Mouse (Mus musculus): ENCODE measurements around the gene Slc25a21.

Gene Slc25a21

DNA sequence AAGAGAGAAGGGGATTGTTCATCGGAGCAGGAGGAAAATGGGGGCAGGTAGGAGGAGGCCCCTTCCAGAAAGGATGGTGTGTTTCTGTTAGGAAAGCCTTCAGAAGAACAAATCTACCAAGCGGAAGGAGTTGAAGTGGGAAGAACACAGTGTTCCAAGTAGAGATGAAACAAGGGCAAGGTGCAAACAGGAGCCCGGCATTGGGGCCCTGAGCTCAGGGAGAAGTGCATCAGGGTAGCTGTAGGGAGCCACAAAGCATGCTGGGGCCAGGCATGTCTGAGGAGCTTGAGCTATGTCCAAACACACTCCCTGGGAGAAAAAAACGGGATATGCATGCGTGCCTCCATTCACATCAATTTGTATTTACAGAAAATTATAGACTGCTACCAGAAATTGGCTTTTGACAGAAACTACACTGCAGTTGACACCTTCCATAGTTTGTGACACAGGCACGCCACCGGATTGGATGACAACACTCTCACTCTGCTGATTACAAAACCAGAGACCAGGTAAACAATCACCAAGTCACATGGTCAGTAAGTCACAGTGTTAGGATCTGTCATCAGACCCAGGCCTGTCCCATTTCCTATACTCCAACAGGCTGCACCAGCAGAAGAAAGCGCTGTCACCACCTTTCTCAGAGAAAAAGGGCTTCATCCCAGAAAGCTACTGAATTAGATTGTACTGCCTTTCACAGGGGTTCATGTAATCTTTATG lies 299.9 kb downstream of the Slc25a21 start:
- intact Hi-C loops (cut with DNase I): no loop called here

GRCm38 (mm10) chr12:56894963-56895362 lies 302.3 kb downstream of the Slc25a21 start:
- intact Hi-C loops (cut with DNase I): no loop called here

GRCm38 (mm10) chr12:56890891-56891726 lies 306.2 kb downstream of the Slc25a21 start:
- intact Hi-C loops (cut with DNase I): no loop called here

GRCm38 (mm10) chr12:56877796-56878195 lies 319.5 kb downstream of the Slc25a21 start:
- intact Hi-C loops (cut with DNase I): no loop called here

DNA sequence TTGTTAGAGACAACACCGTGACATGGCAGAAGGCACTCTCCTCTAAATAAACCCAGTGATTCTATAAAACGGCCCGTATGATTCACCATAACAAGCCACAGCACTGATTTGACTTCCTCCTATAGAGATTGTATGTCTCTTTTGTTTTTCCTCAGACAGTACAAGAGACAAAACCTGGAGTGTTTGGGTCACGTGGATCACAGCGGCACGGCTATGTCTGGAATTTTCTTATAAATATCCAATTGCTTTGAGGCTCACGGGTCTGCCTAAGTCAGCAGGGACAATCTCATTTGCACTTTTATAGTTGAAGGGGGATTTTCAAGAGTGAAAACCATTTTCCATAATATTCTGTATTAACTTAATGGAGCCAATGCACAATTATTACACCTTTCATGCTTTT lies 320.7 kb downstream of the Slc25a21 start:
- intact Hi-C loops (cut with DNase I): no loop called here

DNA sequence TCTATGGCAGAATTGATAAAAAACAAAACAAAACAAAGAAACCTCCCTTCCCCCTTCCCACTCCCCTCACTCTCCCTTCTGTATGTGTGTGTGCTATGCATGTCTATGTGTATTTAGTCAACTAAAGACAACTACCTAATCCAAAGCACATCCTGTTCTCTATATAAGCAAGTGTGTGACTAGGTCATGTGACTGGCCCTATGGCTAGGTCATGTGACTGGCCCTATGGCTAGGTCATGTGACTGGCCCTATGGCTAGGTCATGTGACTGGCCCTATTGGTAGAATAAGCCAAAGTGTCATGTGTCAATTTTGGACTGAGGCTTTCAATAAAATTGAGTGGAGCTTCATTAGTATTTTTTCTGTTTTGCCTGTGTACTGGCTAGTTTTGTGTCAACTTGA lies 324.1 kb downstream of the Slc25a21 start:
- intact Hi-C loops (cut with DNase I): no loop called here

DNA sequence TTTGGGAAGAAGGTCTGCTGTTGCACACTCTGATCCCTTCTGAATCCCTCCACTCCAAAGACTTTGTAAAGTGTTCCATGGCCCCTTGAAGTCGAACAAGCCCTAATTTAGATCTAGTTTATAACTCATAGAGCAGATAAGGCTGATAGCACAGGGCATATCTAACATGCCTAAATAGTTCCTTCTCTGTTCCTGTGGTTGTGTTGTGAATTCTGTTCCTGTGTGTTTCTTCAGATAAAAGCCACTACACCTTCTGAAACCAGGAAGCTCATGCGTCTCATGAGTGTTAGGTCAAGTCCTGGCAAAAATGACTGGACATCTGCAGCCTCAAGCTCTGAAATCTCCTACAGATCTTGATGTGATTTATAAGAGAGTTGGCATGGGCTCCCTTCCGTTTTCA lies 326.7 kb downstream of the Slc25a21 start:
- intact Hi-C loops (cut with DNase I): no loop called here

- intact Hi-C loops (cut with DNase I): no loop called here
Observed at GRCm38 (mm10) chr12:56863873-56864562, 333.3 kb downstream of the Slc25a21 start.

- intact Hi-C loops (cut with DNase I): no loop called here
Observed at GRCm38 (mm10) chr12:56852679-56853078, 344.6 kb downstream of the Slc25a21 start.

GRCm38 (mm10) chr12:56851464-56851863 lies 345.8 kb downstream of the Slc25a21 start:
- intact Hi-C loops (cut with DNase I): no loop called here

GRCm38 (mm10) chr12:56829945-56830344 lies 367.3 kb downstream of the Slc25a21 start:
- intact Hi-C loops (cut with DNase I): no loop called here

DNA sequence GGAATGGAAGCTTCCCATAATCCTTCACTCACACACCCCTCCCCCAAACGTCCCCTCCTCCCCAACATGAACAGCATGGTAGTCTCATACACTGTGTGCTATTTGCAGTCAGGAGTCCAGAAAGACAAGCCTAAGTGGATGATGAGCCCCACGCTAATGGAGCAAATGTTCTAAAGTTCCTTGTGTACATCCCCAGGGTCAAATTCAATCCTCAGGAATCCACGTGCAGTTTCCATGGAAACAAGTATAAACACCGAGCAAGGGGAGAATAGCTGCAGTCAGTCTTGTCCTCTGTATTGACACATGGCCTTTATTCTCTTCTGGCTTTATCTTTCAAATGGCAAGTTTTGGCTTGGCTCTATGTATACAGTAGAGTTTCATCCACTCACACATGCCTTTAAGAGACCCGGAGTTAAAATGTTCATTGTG lies 367.8 kb downstream of the Slc25a21 start:
- intact Hi-C loops (cut with DNase I): no loop called here

- intact Hi-C loops (cut with DNase I): no loop called here
Observed at GRCm38 (mm10) chr12:56827808-56828384, 369.4 kb downstream of the Slc25a21 start.

DNA sequence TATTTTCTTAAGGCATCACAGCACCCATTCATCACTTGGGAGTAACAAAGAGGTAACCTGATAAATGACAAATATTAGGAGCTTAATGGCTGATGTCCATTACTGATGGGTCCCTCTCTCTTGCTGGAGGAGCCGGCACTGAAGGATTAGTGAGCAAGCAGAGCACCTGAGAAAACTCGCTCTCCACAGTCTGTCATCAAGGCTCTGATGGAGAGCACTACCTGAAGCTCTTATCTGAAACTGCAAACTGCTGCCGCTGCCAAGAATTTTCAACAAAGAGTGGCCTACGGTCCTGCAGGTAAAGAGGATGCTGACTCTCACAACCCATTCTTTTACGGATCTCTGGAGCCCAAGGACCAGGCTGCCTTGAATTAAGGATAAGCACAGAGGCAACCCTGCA lies 372.6 kb downstream of the Slc25a21 start:
- intact Hi-C loops (cut with DNase I): no loop called here

DNA sequence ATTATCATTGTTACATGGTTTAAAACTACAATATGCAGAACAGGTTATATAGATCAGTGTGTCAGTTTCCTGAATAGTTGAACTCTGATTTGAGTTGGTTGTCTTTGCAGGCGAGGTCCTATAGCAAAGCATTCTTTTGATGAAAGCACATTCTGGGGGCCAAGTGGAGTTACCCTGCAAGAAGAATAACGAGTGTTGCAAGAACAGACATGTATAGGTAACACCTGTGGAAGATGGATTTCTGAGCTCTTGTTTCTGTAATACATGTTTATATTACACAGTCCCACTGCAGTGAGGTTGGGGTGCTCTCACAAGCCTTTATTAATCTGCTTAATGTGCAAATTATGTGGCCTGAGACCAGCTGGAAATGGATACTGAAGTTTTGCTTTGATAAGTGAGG lies 375.1 kb downstream of the Slc25a21 start:
- intact Hi-C loops (cut with DNase I): no loop called here

DNA sequence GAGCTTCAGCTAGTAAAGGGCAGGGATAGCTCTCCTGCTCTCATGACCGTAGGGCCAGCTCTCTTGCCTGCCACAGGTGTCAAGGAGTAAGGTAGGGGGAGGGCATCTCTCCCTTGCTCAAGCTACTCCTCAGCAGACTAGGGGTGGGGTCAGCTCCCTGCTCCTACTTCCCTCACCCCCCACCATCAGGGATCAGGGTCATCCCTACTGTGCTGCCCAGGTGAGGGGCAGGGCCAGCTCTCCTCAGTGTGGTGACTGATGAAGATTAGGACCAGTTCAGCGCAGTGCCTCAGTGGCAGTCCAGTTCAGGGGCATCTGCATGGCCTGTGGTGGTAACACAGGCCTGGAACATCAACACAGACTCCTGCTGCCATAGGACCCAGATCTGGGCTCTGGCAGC lies 376.7 kb downstream of the Slc25a21 start:
- intact Hi-C loops (cut with DNase I): no loop called here

GRCm38 (mm10) chr12:56807483-56807882 lies 389.8 kb downstream of the Slc25a21 start:
- intact Hi-C loops (cut with DNase I): no loop called here

- intact Hi-C loops (cut with DNase I): no loop called here
Observed at GRCm38 (mm10) chr12:56807078-56807477, 390.2 kb downstream of the Slc25a21 start.

DNA sequence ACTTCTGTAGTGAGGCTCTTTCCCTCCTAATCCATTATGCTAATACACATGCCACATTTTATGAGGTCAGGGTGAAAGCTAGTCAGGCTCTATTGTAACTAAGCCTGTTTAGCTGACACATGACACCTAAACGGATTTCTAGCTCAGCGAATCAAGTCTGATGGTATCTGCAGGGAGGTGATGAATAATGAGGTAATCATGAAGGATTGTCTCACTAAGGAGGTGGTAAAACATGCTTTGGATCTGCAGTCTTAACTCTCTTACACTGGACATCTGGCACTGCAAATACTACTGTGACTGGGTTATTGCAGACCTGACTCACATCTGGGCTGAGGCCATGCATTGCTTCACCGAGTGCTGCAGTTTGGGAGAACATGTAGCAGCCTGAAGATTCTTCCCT lies 392.8 kb downstream of the Slc25a21 start:
- intact Hi-C loops (cut with DNase I): no loop called here

- intact Hi-C loops (cut with DNase I): no loop called here
Observed at GRCm38 (mm10) chr12:56798641-56799415, 398.4 kb downstream of the Slc25a21 start.

DNA sequence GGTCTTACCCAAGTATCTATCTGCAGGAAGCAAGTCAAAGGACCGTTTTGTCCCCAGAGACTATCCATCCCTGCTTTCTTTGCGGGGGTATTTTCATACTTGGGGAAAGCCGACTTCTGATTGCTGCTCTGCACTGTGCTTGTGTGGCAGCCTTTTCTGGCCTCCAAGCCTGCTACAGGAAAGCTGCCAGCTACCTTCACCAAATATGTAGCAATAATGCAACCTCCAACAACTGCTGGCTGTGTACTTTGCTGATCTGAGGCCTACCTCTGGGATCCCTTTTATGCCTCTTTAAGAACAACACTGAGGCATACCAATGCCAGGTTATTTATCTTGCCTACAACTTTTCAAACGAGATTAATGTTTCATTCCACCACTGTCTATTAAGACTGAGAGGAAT lies 408.0 kb downstream of the Slc25a21 start:
- intact Hi-C loops (cut with DNase I): no loop called here

Measured in adrenal gland (tissue).